Mouse (Mus musculus) sigmoid colon, adult 10 weeks (tissue): ENCODE measurements around the gene Mgst3. TPM values are rescaled to one million over a fixed set of nuclear protein-coding genes. Genes with fewer than 3 reads are reported as not detected.

Source experiments
- polyA plus RNA-seq: library from polyadenylated mRNA; stranded (reverse); fragments of 350-450 nt; fragmentation: Illumina TruSeq; extraction: RNeasy Lipid Tissue Mini Kit (QIAGEN cat#74804); gene quantifications from one replicate; pipeline ENCODE4 v1.2.3, GENCODE M21; 2014; ENCODE audit warnings: low read depth, low replicate concordance

The Mgst3 gene
- 5.8 TPM for polyA plus RNA-seq

GRCm38 (mm10) chr1:167393683-167394492 lies at the start of gene Mgst3:
Mgst3 (minus strand) TSS chr1:167393841.

GRCm38 (mm10) chr1:167349815-167350596 lies 43.6 kb downstream of the Mgst3 start, which contains the start of gene Aldh9a1:
Aldh9a1 (plus strand) TSS chr1:167349991.

Other genes starting within 250 kb of the Mgst3 start
- gene Uck2, start 108.5 kb downstream of the Mgst3 start, polyA plus RNA-seq = 22.0 TPM
- 347 TPM for gene Tmco1, start 85.5 kb downstream of the Mgst3 start, polyA plus RNA-seq
- 42.5 TPM for gene Aldh9a1, start 43.9 kb downstream of the Mgst3 start, polyA plus RNA-seq
- gene Lrrc52, start 72.9 kb upstream of the Mgst3 start, polyA plus RNA-seq = not detected
- 0.35 TPM for gene Rxrg, start 204.5 kb upstream of the Mgst3 start, polyA plus RNA-seq